Mouse (Mus musculus) heart, embryonic 11.5 days (tissue): ENCODE data around the gene Atoh8. TPM values are rescaled to one million over a fixed set of nuclear protein-coding genes. Genes with fewer than 3 reads are reported as not detected.
A peak's percentile ranks its signal among the peaks of the same experiment; 100 is the strongest.

Source experiments
- ATAC-seq: fragments of 200-750 bp; cut with Nextera tagmentation; replicated peaks from 2 replicates; pipeline ENCODE4 v1.8.0; 2017; ENCODE audit warnings: moderate library complexity; ENCODE audit not compliant: insufficient number of reproducible peaks, low FRiP score, low TSS enrichment
- H3K27ac ChIP-seq: fragments of 300-500 bp; sonication (generic); 2 replicates; pipeline ENCODE4 v1.5.1; 2014; ENCODE audit warnings: mild to moderate bottlenecking, low read depth, low read length
- H3K27me3 ChIP-seq: fragments of 300-500 bp; sonication (generic); 2 replicates; pipeline ENCODE4 v1.6.1; 2014; ENCODE audit warnings: mild to moderate bottlenecking, low read length, mixed read lengths; ENCODE audit not compliant: control insufficient read depth, insufficient read depth
- H3K36me3 ChIP-seq: fragments of 300-500 bp; sonication (generic); 2 replicates; pipeline ENCODE4 v1.6.1; 2014; ENCODE audit warnings: mild to moderate bottlenecking, low read length, moderate library complexity, mixed read lengths; ENCODE audit not compliant: control insufficient read depth, insufficient read depth
- H3K4me1 ChIP-seq: fragments of 300-500 bp; sonication (generic); 2 replicates; pipeline ENCODE4 v1.6.1; 2014; ENCODE audit warnings: low read length; ENCODE audit not compliant: control insufficient read depth, insufficient read depth
- H3K4me2 ChIP-seq: fragments of 300-500 bp; sonication (generic); 2 replicates; pipeline ENCODE4 v1.6.1; 2014; ENCODE audit warnings: mild to moderate bottlenecking, moderate library complexity
- H3K4me3 ChIP-seq: fragments of 300-500 bp; sonication (generic); 2 replicates; pipeline ENCODE4 v1.5.1; 2014; ENCODE audit warnings: low read depth, low read length
- H3K9ac ChIP-seq: fragments of 300-500 bp; sonication (generic); 2 replicates; pipeline ENCODE4 v1.6.1; 2014; ENCODE audit warnings: mild to moderate bottlenecking, low read depth, low read length, moderate library complexity
- H3K9me3 ChIP-seq: fragments of 300-500 bp; sonication (generic); replicated peaks from 2 replicates; pipeline ENCODE4 v1.6.1; 2016; ENCODE audit warnings: low read length; ENCODE audit not compliant: control insufficient read depth
- WGBS: fragments of 180-500 bp; shearing (Covaris S2); extraction: QIAGEN DNeasy Blood & Tissue Kit; methylation state at CpG from one replicate; pipeline ENCODE4 v1.1.7; 2014; ENCODE audit not compliant: insufficient replicate concordance; 5-methylcytosine and 5-hydroxymethylcytosine counted together
- polyA plus RNA-seq: library from polyadenylated mRNA; unstranded; fragments of >200 nt; fragmentation: Nextera tagmentation; extraction: Ambion mirVana; gene quantifications from 2 replicates; pipeline ENCODE4 v1.2.1, GENCODE M21; 2014

Gene Atoh8
- polyA plus RNA-seq, 1 experiment from 2014 or later: 11.8 TPM

- Histone ChIP-seq H3K27ac (no peak overlapping the region), H3K9me3 (no peaks in the 10 kb centered on the region), H3K4me3 (no peak overlapping the region), H3K4me2 (no peak overlapping the region), H3K4me1 (peaks cover 42% of the 10 kb centered on the region), H3K9ac (no peak overlapping the region), H3K36me3 (no peaks in the 10 kb centered on the region), H3K27me3 (no peaks in the 10 kb centered on the region)
- no peak for ATAC-seq
- 67% methylated on average over 4 of the region's 4 CpGs for whole genome bisulfite sequencing
These were observed 40.1 kb upstream of the Atoh8 start for GRCm38 (mm10) chr6:72275527-72275926.

DNA sequence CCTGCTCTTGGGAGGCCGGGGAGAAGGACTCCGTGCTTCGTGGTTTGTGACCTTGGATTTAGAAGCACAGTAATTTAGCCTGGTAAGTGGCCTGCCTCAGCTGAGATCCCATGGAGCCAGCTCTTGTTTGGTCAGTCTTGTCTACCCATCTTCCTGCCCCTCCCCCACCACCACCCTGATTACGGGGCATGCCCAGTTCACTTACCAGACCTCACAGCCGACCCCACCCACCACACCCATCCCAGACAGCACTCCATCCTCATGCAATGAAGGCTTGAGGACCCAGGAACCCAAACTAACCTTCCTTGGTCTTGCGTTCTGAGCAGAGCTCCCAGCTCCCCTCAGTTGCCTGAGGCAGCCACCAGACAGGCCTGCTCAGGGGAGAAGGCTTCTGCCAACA, 37.8 kb upstream of the Atoh8 start:
- Histone ChIP-seq H3K4me2 (no peak overlapping the region), H3K27ac (0 out of 2 replicates have a peak overlapping the region, but pooled peaks have one; percentile 30), H3K27me3 (no peaks in the 10 kb centered on the region), H3K36me3 (no peaks in the 10 kb centered on the region), H3K4me1 (peaks cover 25% of the 10 kb centered on the region), H3K4me3 (no peak overlapping the region), H3K9me3 (no peaks in the 10 kb centered on the region), H3K9ac (no peak overlapping the region; the same call in 1 of the 2 replicates)
- WGBS: 62% methylated on average over 6 of the region's 6 CpGs
- peak; percentile 72 for ATAC-seq

DNA sequence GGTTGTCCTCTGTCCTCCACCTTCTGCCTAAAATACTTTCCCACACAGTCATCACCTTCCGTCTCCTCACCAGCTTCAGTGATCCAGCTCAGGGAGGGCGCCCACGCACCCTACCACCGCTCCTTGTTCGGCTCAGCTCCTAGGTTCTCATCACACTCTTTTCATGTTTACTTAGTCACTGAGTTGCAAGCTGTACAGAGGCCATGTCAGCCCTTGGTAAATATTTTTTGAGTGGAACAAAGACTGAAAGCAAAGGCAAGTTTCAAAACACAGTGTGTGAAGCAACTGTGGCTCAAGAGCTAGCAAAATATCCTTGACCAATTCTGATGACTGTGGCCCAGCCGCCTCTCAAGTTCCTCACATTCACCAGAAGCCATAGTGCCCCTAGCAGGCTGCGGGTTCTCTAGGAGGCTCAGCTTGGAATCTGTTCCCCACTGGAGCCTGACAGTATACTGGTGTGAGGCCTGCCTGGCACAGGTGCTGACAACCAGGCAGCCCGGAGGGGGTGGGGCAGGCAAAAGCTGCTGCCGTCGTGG, 36.9 kb upstream of the Atoh8 start:
- no peak overlapping the region for H3K9ac ChIP-seq
- no peak overlapping the region for H3K4me2 ChIP-seq
- no peak for ATAC-seq
- peak overlapping the region; percentile 29; the same call in 1 of the 2 replicates for H3K27ac ChIP-seq
- H3K4me1 ChIP-seq: peaks cover 18% of the 10 kb centered on the region
- H3K27me3 ChIP-seq: no peaks in the 10 kb centered on the region
- H3K36me3 ChIP-seq: no peaks in the 10 kb centered on the region
- no peaks in the 10 kb centered on the region for H3K9me3 ChIP-seq
- no peak overlapping the region for H3K4me3 ChIP-seq
- whole genome bisulfite sequencing: 66% methylated on average over 10 of the region's 10 CpGs

DNA sequence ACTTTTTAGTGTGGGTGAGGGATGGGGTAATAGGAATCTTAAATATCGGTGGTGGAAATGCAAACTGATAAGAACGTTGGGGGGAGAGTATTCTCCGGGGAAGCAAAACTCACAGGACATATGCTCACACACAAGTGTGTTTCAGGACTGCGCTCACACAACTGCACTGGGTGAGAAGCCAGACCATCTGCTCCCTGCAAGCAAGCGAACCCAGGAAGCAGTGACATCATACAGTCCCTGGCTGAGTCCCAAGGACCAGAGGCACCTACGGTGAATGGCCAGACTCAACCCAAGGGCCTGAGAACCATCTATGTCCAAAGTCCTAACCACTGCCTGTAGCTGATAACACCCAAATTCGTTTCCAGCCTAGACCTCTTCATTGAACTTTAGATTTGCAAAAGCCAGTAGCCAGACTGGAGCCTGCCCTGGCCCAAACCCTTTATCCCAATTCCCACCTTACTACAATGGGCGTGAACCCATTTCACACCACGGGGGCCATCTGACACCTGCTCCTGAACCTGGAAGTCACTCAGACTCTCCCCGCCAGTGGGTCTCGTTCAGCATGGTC, 35.7 kb upstream of the Atoh8 start:
- H3K9me3 ChIP-seq: no peaks in the 10 kb centered on the region
- peaks cover 14% of the 10 kb centered on the region for H3K4me1 ChIP-seq
- H3K4me2 ChIP-seq: no peak overlapping the region
- 67% methylated on average over 11 of the region's 11 CpGs for WGBS
- H3K27me3 ChIP-seq: no peaks in the 10 kb centered on the region
- no peak overlapping the region for H3K9ac ChIP-seq
- ATAC-seq: no peak
- no peak overlapping the region for H3K4me3 ChIP-seq
- no peaks in the 10 kb centered on the region for H3K36me3 ChIP-seq
- no peak overlapping the region for H3K27ac ChIP-seq

DNA sequence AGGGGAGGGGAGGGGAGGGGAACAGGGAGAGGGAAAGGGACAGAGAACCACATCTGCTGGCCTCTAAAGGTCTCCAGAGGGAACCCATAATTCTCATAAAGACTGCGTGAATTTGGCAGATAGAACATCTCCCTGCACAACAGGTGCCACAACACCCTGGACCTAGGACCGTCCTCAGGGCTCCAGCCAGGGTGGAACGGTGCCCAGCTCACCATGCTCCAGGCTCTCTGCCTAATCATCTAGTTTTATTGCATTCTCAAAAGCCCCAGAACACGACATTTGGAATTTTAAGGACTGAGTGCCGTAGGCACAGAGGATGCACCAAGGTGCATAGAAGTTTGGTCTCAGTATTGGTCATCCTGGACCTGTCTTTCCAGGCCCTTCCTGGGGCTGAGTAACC, 34.9 kb upstream of the Atoh8 start:
- H3K4me1 ChIP-seq: peaks cover 18% of the 10 kb centered on the region
- no peak overlapping the region for H3K27ac ChIP-seq
- no peak overlapping the region for H3K4me2 ChIP-seq
- H3K4me3 ChIP-seq: no peak overlapping the region
- no peaks in the 10 kb centered on the region for H3K36me3 ChIP-seq
- no peak for ATAC-seq
- 84% methylated on average over 5 of the region's 5 CpGs for WGBS
- no peaks in the 10 kb centered on the region for H3K9me3 ChIP-seq
- no peaks in the 10 kb centered on the region for H3K27me3 ChIP-seq
- no peak overlapping the region for H3K9ac ChIP-seq

DNA sequence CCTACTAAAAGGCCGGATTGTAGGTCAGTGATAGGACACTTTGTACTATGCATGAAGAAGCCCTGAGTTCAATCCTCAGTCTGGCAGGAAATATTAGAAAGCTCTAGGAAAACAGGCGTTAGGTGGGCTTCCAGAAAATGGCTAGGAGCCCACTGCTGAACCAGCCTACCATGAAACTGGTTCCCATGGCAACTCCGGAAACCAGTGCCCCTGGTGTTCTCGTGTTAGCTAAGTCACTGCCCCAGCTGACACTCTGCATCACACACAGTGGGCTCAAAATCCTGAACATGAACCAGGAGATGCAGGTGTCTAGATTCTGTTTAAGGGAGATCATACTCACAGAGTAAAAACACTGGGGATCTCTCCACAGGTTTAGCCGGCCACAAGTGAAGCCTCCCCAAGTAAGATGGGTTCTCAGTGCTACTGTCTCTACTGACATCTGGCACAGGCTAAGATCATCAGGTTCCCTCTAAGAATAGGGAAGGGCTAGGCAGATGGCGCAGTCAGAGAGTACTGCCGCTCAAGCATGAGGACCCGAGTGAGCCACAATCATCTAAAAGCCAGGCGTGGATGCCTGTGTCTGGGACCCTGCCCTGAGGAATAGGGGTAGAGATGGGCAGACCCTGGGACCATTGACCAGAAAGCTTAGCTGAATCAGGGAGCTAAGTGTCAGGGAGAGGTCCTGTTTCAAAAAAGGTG, 32.9 kb upstream of the Atoh8 start:
- H3K9ac ChIP-seq: no peak overlapping the region
- no peaks in the 10 kb centered on the region for H3K36me3 ChIP-seq
- no peaks in the 10 kb centered on the region for H3K27me3 ChIP-seq
- no peak overlapping the region for H3K4me3 ChIP-seq
- H3K4me1 ChIP-seq: peaks cover 18% of the 10 kb centered on the region
- H3K4me2 ChIP-seq: no peak overlapping the region
- ATAC-seq: no peak
- no peaks in the 10 kb centered on the region for H3K9me3 ChIP-seq
- H3K27ac ChIP-seq: no peak overlapping the region
- 79% methylated on average over 9 of the region's 9 CpGs for WGBS

DNA sequence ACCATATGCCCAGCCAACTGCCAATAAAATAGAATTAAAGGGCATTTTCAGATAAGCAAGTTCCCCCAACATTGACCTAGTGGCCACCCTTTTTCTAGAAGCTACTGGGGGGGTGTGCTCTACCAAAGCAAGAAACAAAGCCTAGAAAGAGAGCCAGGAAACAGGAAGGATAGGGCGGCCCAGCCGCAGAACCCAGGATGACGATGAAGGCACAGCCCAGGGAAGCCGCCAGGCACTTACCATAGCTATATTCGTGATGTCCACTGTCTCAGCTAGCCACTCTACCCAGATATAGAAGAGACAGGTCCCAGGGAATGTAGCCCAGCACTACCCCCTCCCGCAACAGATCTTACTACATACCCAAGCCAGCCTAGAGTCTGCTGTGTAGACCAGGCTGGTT, 30.3 kb upstream of the Atoh8 start:
- Histone ChIP-seq H3K27ac (no peak overlapping the region), H3K4me1 (peaks cover 8% of the 10 kb centered on the region; the same call in 1 of the 2 replicates), H3K36me3 (no peaks in the 10 kb centered on the region), H3K9ac (no peak overlapping the region), H3K4me3 (no peak overlapping the region), H3K4me2 (no peak overlapping the region), H3K27me3 (no peaks in the 10 kb centered on the region), H3K9me3 (no peaks in the 10 kb centered on the region)
- WGBS: 62% methylated on average over 6 of the region's 6 CpGs
- no peak for ATAC-seq

- no peaks in the 10 kb centered on the region for H3K9me3 ChIP-seq
- no peak overlapping the region for H3K4me2 ChIP-seq
- no peaks in the 10 kb centered on the region for H3K27me3 ChIP-seq
- no peak for ATAC-seq
- no peak overlapping the region for H3K27ac ChIP-seq
- peaks cover 10% of the 10 kb centered on the region; the same call in 1 of the 2 replicates for H3K4me1 ChIP-seq
- WGBS: 39% methylated on average over 5 of the region's 5 CpGs
- H3K9ac ChIP-seq: no peak overlapping the region
- H3K36me3 ChIP-seq: no peaks in the 10 kb centered on the region
- H3K4me3 ChIP-seq: no peak overlapping the region
These were observed 28.4 kb upstream of the Atoh8 start for GRCm38 (mm10) chr6:72263679-72264265.
